Mouse (Mus musculus): ENCODE data around the gene Klc1. TPM values are rescaled to one million over a fixed set of nuclear protein-coding genes. Genes with fewer than 3 reads are reported as not detected.

The Klc1 gene
- total and polyA plus RNA-seq, 2 experiments: 17.4 to 18.8 TPM

DNA sequence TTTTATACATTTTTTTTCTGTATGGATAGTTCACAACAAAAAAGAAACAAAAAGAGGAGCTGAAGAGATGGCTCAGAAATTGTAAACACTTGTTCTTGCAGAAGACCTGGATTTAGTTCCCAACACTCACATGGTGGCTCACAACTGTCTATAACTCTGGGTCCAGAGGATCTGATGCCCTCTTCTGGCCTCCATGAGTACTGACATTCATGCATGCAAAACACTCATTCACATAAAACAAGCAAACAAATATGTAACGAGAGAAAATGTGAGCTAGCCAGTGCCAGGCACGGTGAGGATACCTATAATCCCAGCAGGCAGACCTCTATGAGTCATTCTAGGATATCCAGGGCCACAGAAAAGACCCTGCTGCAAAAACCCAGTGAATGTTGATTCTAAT, 92.6 kb downstream of the Klc1 start:
- Histone ChIP-seq H3K27ac (replicated peaks; ENCODE audit: insufficient read depth, low read depth, low read length) (no peak overlapping the region), H3K79me2 (ENCODE audit: control insufficient read depth, insufficient read depth, low read length) (peaks cover 4% of the 10 kb centered on the region), H3K9ac (ENCODE audit: low read depth, low read length) (no peak overlapping the region), H3K4me3 (ENCODE audit: insufficient read depth, low read depth, low read length) (no peak overlapping the region), H3K27me3 (ENCODE audit: control insufficient read depth, insufficient read depth, low read length) (no peaks in the 10 kb centered on the region), H3K36me3 (ENCODE audit: control insufficient read depth, insufficient read depth, low read length) (peaks cover 1% of the 10 kb centered on the region; the same call in 1 of the 2 replicates), H3K4me1 (ENCODE audit: control insufficient read depth, insufficient read depth, low read length) (peaks cover 2% of the 10 kb centered on the region; the same call in 1 of the 2 replicates)
- no peak for TF ChIP-seq CTCF (IDR thresholded peaks at IDR 0.05; ENCODE audit: low read depth, low read length)
- 81% methylated on average over 2 of the region's 2 CpGs for WGBS
- no peak for DNase-seq (ENCODE audit: extremely low read depth, low read depth, low spot score)

- H3K4me3 ChIP-seq (ENCODE audit: insufficient read depth, low read depth, low read length): no peak overlapping the region
- H3K36me3 ChIP-seq (ENCODE audit: control insufficient read depth, insufficient read depth, low read length): peaks cover 4% of the 10 kb centered on the region
- peaks cover 2% of the 10 kb centered on the region; the same call in 1 of the 2 replicates for H3K4me1 ChIP-seq (ENCODE audit: control insufficient read depth, insufficient read depth, low read length)
- 90% methylated on average over 5 of the region's 5 CpGs for WGBS
- no peak overlapping the region for H3K9ac ChIP-seq (ENCODE audit: low read depth, low read length)
- no peak for DNase-seq (ENCODE audit: extremely low read depth, low read depth, low spot score)
- no peak for TF ChIP-seq POLR2A (IDR thresholded peaks at IDR 0.05; ENCODE audit: extremely low read depth, insufficient read depth, low read length)
- TF ChIP-seq CTCF (IDR thresholded peaks at IDR 0.05; ENCODE audit: low read depth, low read length): no peak
- peaks cover 4% of the 10 kb centered on the region for H3K79me2 ChIP-seq (ENCODE audit: control insufficient read depth, insufficient read depth, low read length)
- no peak overlapping the region for H3K27ac ChIP-seq (replicated peaks; ENCODE audit: insufficient read depth, low read depth, low read length)
- no peaks in the 10 kb centered on the region for H3K27me3 ChIP-seq (ENCODE audit: control insufficient read depth, insufficient read depth, low read length)
These were observed 93.1 kb downstream of the Klc1 start for GRCm38 (mm10) chr12:111851745-111852144.

GRCm38 (mm10) chr12:111853011-111853436, 94.4 kb downstream of the Klc1 start:
- WGBS: 12% methylated on average over 10 of the region's 10 CpGs
- H3K27ac ChIP-seq (replicated peaks; ENCODE audit: insufficient read depth, low read depth, low read length): no peak overlapping the region

GRCm38 (mm10) chr12:111853546-111853945, 94.9 kb downstream of the Klc1 start:
- Histone ChIP-seq H3K79me2 (ENCODE audit: control insufficient read depth, insufficient read depth, low read length) (peaks cover 4% of the 10 kb centered on the region), H3K9ac (ENCODE audit: low read depth, low read length) (no peak overlapping the region), H3K27ac (replicated peaks; ENCODE audit: insufficient read depth, low read depth, low read length) (no peak overlapping the region), H3K36me3 (ENCODE audit: control insufficient read depth, insufficient read depth, low read length) (peaks cover 7% of the 10 kb centered on the region), H3K27me3 (ENCODE audit: control insufficient read depth, insufficient read depth, low read length) (no peaks in the 10 kb centered on the region), H3K4me1 (ENCODE audit: control insufficient read depth, insufficient read depth, low read length) (peaks cover 2% of the 10 kb centered on the region; the same call in 1 of the 2 replicates), H3K4me3 (ENCODE audit: insufficient read depth, low read depth, low read length) (no peak overlapping the region)
- 75% methylated on average over 4 of the region's 4 CpGs for WGBS
- TF ChIP-seq CTCF (IDR thresholded peaks at IDR 0.05; ENCODE audit: low read depth, low read length): no peak
- TF ChIP-seq POLR2A (IDR thresholded peaks at IDR 0.05; ENCODE audit: extremely low read depth, insufficient read depth, low read length): no peak
- peak; percentile 27 for DNase-seq (ENCODE audit: extremely low read depth, low read depth, low spot score)

More at GRCm38 (mm10) chr12:111853011-111853436, 94.4 kb downstream of the Klc1 start:
- peak; percentile 63 for DNase-seq (ENCODE audit: extremely low read depth, low read depth, low spot score)
- Histone ChIP-seq H3K27me3 (ENCODE audit: control insufficient read depth, insufficient read depth, low read length) (no peaks in the 10 kb centered on the region), H3K4me1 (ENCODE audit: control insufficient read depth, insufficient read depth, low read length) (peaks cover 2% of the 10 kb centered on the region; the same call in 1 of the 2 replicates), H3K4me3 (ENCODE audit: insufficient read depth, low read depth, low read length) (no peak overlapping the region), H3K9ac (ENCODE audit: low read depth, low read length) (no peak overlapping the region), H3K79me2 (ENCODE audit: control insufficient read depth, insufficient read depth, low read length) (peaks cover 4% of the 10 kb centered on the region), H3K36me3 (ENCODE audit: control insufficient read depth, insufficient read depth, low read length) (peaks cover 7% of the 10 kb centered on the region)
- TF ChIP-seq CTCF (IDR thresholded peaks at IDR 0.05; ENCODE audit: low read depth, low read length) (no peak), POLR2A (IDR thresholded peaks at IDR 0.05; ENCODE audit: extremely low read depth, insufficient read depth, low read length) (no peak)

- Histone ChIP-seq H3K79me2 (ENCODE audit: control insufficient read depth, insufficient read depth, low read length) (peaks cover 4% of the 10 kb centered on the region), H3K4me3 (ENCODE audit: insufficient read depth, low read depth, low read length) (no peak overlapping the region), H3K36me3 (ENCODE audit: control insufficient read depth, insufficient read depth, low read length) (peaks cover 8% of the 10 kb centered on the region), H3K27ac (replicated peaks; ENCODE audit: insufficient read depth, low read depth, low read length) (no peak overlapping the region), H3K4me1 (ENCODE audit: control insufficient read depth, insufficient read depth, low read length) (peaks cover 2% of the 10 kb centered on the region; the same call in 1 of the 2 replicates), H3K9ac (ENCODE audit: low read depth, low read length) (no peak overlapping the region), H3K27me3 (ENCODE audit: control insufficient read depth, insufficient read depth, low read length) (no peaks in the 10 kb centered on the region)
- no peak for DNase-seq (ENCODE audit: extremely low read depth, low read depth, low spot score)
- TF ChIP-seq CTCF (IDR thresholded peaks at IDR 0.05; ENCODE audit: low read depth, low read length) (no peak), POLR2A (IDR thresholded peaks at IDR 0.05; ENCODE audit: extremely low read depth, insufficient read depth, low read length) (no peak)
- 93% methylated on average over 2 of the region's 2 CpGs for WGBS
These were observed 96.8 kb downstream of the Klc1 start for GRCm38 (mm10) chr12:111855448-111855847.

Other genes starting within 250 kb of the Klc1 start
- 94.2 and 121 TPM in 2 replicates for gene Eif5, start 220.8 kb upstream of the Klc1 start, total RNA-seq (2014; rRNA removed)
- 93.7 and 96.3 TPM in 2 replicates for gene Eif5, start 220.8 kb upstream of the Klc1 start, polyA plus RNA-seq (2012; rRNA removed)
- gene Mark3, start 184.3 kb upstream of the Klc1 start, total RNA-seq (2014; rRNA removed): 26.4 and 30.9 TPM in 2 replicates
- gene Mark3, start 184.3 kb upstream of the Klc1 start, polyA plus RNA-seq (2012; rRNA removed): 14.3 and 15.9 TPM in 2 replicates
- 9.7 and 9.9 TPM in 2 replicates for gene Ckb, start 86.5 kb upstream of the Klc1 start, total RNA-seq (2014; rRNA removed)
- gene Ckb, start 86.5 kb upstream of the Klc1 start, polyA plus RNA-seq (2012; rRNA removed): 15.3 and 17.8 TPM in 2 replicates
- 2.3 and 5.3 TPM in 2 replicates for gene Trmt61a, start 80.7 kb upstream of the Klc1 start, total RNA-seq (2014; rRNA removed)
- 17.9 and 33.1 TPM in 2 replicates for gene Trmt61a, start 80.7 kb upstream of the Klc1 start, polyA plus RNA-seq (2012; rRNA removed)
- gene Bag5, start 45.6 kb upstream of the Klc1 start, total RNA-seq (2014; rRNA removed): 9.5 and 10.1 TPM in 2 replicates
- 6.7 and 7.7 TPM in 2 replicates for gene Bag5, start 45.6 kb upstream of the Klc1 start, polyA plus RNA-seq (2012; rRNA removed)
- gene Apopt1, start 45.6 kb upstream of the Klc1 start, total RNA-seq (2014; rRNA removed): 21.3 and 24.3 TPM in 2 replicates
- 58.2 and 78.4 TPM in 2 replicates for gene Apopt1, start 45.6 kb upstream of the Klc1 start, polyA plus RNA-seq (2012; rRNA removed)
- 1.1 and 2.6 TPM in 2 replicates for gene Xrcc3, start 55.0 kb downstream of the Klc1 start, total RNA-seq (2014; rRNA removed)
- 4.4 and 4.6 TPM in 2 replicates for gene Xrcc3, start 55.0 kb downstream of the Klc1 start, polyA plus RNA-seq (2012; rRNA removed)
- gene Zfyve21, start 55.3 kb downstream of the Klc1 start, total RNA-seq (2014; rRNA removed): 63.3 and 75.6 TPM in 2 replicates
- 65.5 and 72.8 TPM in 2 replicates for gene Zfyve21, start 55.3 kb downstream of the Klc1 start, polyA plus RNA-seq (2012; rRNA removed)
- 2.9 and 4.2 TPM in 2 replicates for gene Ppp1r13b, start 149.3 kb downstream of the Klc1 start, total RNA-seq (2014; rRNA removed)
- gene Ppp1r13b, start 149.3 kb downstream of the Klc1 start, polyA plus RNA-seq (2012; rRNA removed): 4.5 and 5.4 TPM in 2 replicates
- 336 and 444 TPM in 2 replicates for gene Atp5mpl, start 208.1 kb downstream of the Klc1 start, total RNA-seq (2014; rRNA removed)
- gene Atp5mpl, start 208.1 kb downstream of the Klc1 start, polyA plus RNA-seq (2012; rRNA removed): 23.8 and 26.3 TPM in 2 replicates
- not detected in 2 replicates for gene Tdrd9, start 212.7 kb downstream of the Klc1 start, total RNA-seq (2014; rRNA removed)
- not detected in 2 replicates for gene Tdrd9, start 212.7 kb downstream of the Klc1 start, polyA plus RNA-seq (2012; rRNA removed)
- gene Rd3l, start 222.5 kb downstream of the Klc1 start, total RNA-seq (2014; rRNA removed): not detected in 2 replicates
- gene Rd3l, start 222.5 kb downstream of the Klc1 start, polyA plus RNA-seq (2012; rRNA removed): not detected in 2 replicates

All from liver, adult 2 months (tissue).